Mouse (Mus musculus) limb, embryonic 11.5 days (tissue): ENCODE measurements around the gene Mylk4. TPM values are rescaled to one million over a fixed set of nuclear protein-coding genes. Genes with fewer than 3 reads are reported as not detected.

Source experiments
- ATAC-seq: fragments of 200-750 bp; cut with Nextera tagmentation; 2 replicates; pipeline ENCODE4 v1.8.0; 2017; ENCODE audit warnings: low read depth; ENCODE audit not compliant: insufficient number of reproducible peaks, low FRiP score, low TSS enrichment
- DNase-seq: peaks from one replicate; pipeline ENCODE4 v3.0.0-alpha.2; 2015; ENCODE audit warnings: low spot score
- H3K27ac ChIP-seq: fragments of 300-500 bp; sonication (generic); replicated peaks from 2 replicates; pipeline ENCODE4 v1.5.1; 2014; ENCODE audit warnings: low read depth, mild to moderate bottlenecking, low read length
- H3K27me3 ChIP-seq: fragments of 300-500 bp; sonication (generic); 2 replicates; pipeline ENCODE4 v1.6.1; 2014; ENCODE audit warnings: mild to moderate bottlenecking, low read length, mixed read lengths; ENCODE audit not compliant: control insufficient read depth, insufficient read depth
- H3K36me3 ChIP-seq: fragments of 300-500 bp; sonication (generic); 2 replicates; pipeline ENCODE4 v1.6.1; 2014; ENCODE audit warnings: mild to moderate bottlenecking, low read length, moderate library complexity, mixed read lengths; ENCODE audit not compliant: control insufficient read depth, insufficient read depth
- H3K4me1 ChIP-seq: fragments of 300-500 bp; sonication (generic); 2 replicates; pipeline ENCODE4 v1.6.1; 2014; ENCODE audit warnings: low read length, mixed read lengths; ENCODE audit not compliant: control insufficient read depth, insufficient read depth
- H3K4me2 ChIP-seq: fragments of 300-500 bp; sonication (generic); 2 replicates; pipeline ENCODE4 v1.6.1; 2014; ENCODE audit warnings: low read depth, mild to moderate bottlenecking, moderate library complexity; ENCODE audit not compliant: severe bottlenecking
- H3K4me3 ChIP-seq: fragments of 300-500 bp; sonication (generic); 2 replicates; pipeline ENCODE4 v1.5.1; 2014; ENCODE audit warnings: low read depth, low read length
- H3K9ac ChIP-seq: fragments of 300-500 bp; sonication (generic); 2 replicates; pipeline ENCODE4 v1.6.1; 2014; ENCODE audit warnings: mild to moderate bottlenecking, low read length
- H3K9me3 ChIP-seq: fragments of 300-500 bp; sonication (generic); 2 replicates; pipeline ENCODE4 v1.6.1; 2016; ENCODE audit warnings: low read length; ENCODE audit not compliant: control insufficient read depth
- WGBS: fragments of 180-500 bp; shearing (Covaris S2); extraction: QIAGEN DNeasy Blood & Tissue Kit; methylation state at CpG from one replicate; pipeline ENCODE4 v1.1.7; 2014; 5-methylcytosine and 5-hydroxymethylcytosine counted together
- polyA plus RNA-seq: library from polyadenylated mRNA; unstranded; fragments of >200 nt; fragmentation: Nextera tagmentation; extraction: Ambion mirVana; gene quantifications from 2 replicates; pipeline ENCODE4 v1.2.1, GENCODE M21; 2014

The Mylk4 gene
- polyA plus RNA-seq, 1 experiment from 2014 or later = 0.76 TPM

DNA sequence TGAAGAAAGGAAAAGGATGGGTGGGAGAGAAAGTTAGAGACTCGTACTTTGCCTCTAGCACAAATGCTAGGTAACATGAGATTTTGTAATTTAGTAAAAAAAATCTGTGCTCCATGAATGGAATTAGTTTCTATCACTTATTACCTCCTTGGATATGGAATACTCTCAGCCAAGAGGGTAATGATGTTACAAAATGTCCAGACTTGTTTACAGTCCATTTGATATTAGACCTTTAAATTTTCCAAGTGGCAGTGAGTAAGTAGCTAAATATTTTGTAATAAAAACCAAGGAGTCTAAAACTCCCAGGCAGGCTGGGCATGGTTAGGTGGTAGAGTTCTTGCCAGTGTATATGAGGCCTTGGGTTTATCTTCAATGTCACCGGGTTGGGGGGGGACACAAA lies 3.8 kb upstream of the Mylk4 start:
- Histone ChIP-seq H3K9ac (no peak overlapping the region), H3K27ac (no peak overlapping the region), H3K9me3 (no peaks in the 10 kb centered on the region), H3K27me3 (no peaks in the 10 kb centered on the region), H3K36me3 (no peaks in the 10 kb centered on the region), H3K4me2 (no peak overlapping the region), H3K4me3 (no peak overlapping the region), H3K4me1 (no peaks in the 10 kb centered on the region)
- WGBS = 60% methylated on average over 2 of the region's 2 CpGs
- ATAC-seq (no peak), DNase-seq (no peak)

GRCm38 (mm10) chr13:32783055-32783454 lies 699 bp downstream of the Mylk4 start:
- Histone ChIP-seq H3K27me3 (no peaks in the 10 kb centered on the region), H3K27ac (no peak overlapping the region), H3K9me3 (no peaks in the 10 kb centered on the region), H3K4me1 (no peaks in the 10 kb centered on the region), H3K9ac (no peak overlapping the region), H3K4me2 (no peak overlapping the region), H3K4me3 (no peak overlapping the region), H3K36me3 (no peaks in the 10 kb centered on the region)
- DNase-seq (no peak), ATAC-seq (no peak)
- WGBS = 65% methylated on average over 5 of the region's 5 CpGs

DNA sequence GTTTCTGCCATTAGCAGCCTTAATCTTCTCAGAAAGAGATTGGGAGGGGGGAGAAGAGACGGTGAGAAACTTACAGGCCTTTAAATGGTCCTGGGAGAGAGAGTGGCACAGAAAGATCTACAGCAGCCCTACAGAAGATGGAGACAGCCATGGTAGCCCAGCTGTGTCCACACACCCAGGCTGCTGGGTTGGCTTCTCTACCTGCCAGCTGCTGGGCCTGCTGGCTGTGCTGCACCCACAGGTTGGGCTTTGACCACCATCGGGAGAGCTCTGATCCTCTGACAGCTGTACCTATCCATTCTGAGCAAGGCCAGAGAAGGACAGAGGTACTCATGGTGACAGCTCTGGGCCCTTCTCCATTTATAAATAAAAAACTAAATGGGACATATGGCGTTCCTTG lies 4.9 kb downstream of the Mylk4 start:
- no peak overlapping the region for H3K27ac ChIP-seq
- no peak overlapping the region for H3K4me3 ChIP-seq
- H3K9ac ChIP-seq = no peak overlapping the region
- WGBS = 64% methylated on average over 3 of the region's 3 CpGs
- no peak overlapping the region for H3K4me2 ChIP-seq
- no peaks in the 10 kb centered on the region for H3K9me3 ChIP-seq
- ATAC-seq (no peak), DNase-seq (no peak)
- H3K4me1 ChIP-seq = no peaks in the 10 kb centered on the region
- H3K27me3 ChIP-seq = no peaks in the 10 kb centered on the region
- no peaks in the 10 kb centered on the region for H3K36me3 ChIP-seq

GRCm38 (mm10) chr13:32776350-32776749 lies 7.4 kb downstream of the Mylk4 start:
- Histone ChIP-seq H3K27ac (no peak overlapping the region), H3K27me3 (no peaks in the 10 kb centered on the region), H3K9me3 (no peaks in the 10 kb centered on the region), H3K36me3 (no peaks in the 10 kb centered on the region), H3K9ac (no peak overlapping the region), H3K4me2 (no peak overlapping the region), H3K4me1 (no peaks in the 10 kb centered on the region), H3K4me3 (no peak overlapping the region)
- ATAC-seq = no peak
- no peak for DNase-seq
- WGBS = 65% methylated on average over 10 of the region's 10 CpGs

DNA sequence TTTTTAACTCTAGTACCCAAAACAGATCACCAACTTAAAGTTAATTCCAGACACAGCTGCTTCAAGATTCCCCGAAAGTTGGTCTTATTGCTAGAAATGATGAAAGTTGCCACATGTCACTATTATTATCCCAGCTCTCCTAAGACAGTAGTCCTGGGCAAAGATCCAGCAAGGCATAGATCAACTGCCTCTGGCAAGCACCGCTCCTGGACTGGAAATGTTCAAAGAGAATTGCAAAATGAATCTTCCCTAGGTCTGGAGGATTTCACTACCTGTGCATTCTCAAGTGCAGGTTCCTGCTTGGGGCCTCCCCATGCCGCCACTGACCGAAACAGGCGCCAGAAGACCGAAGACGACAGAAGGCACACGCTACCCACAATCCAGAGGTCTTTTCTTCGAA lies 7.9 kb downstream of the Mylk4 start:
- ATAC-seq (no peak), DNase-seq (no peak)
- H3K4me3 ChIP-seq = no peak overlapping the region
- 93% methylated on average over 9 of the region's 9 CpGs for WGBS
- no peak overlapping the region for H3K27ac ChIP-seq
- H3K36me3 ChIP-seq = no peaks in the 10 kb centered on the region
- H3K9me3 ChIP-seq = no peaks in the 10 kb centered on the region
- no peak overlapping the region for H3K4me2 ChIP-seq
- no peaks in the 10 kb centered on the region for H3K27me3 ChIP-seq
- no peak overlapping the region for H3K9ac ChIP-seq
- H3K4me1 ChIP-seq = no peaks in the 10 kb centered on the region

- no peak overlapping the region for H3K9ac ChIP-seq
- no peaks in the 10 kb centered on the region for H3K4me1 ChIP-seq
- H3K36me3 ChIP-seq = no peaks in the 10 kb centered on the region
- no peaks in the 10 kb centered on the region for H3K27me3 ChIP-seq
- no peaks in the 10 kb centered on the region for H3K9me3 ChIP-seq
- no peak overlapping the region for H3K4me2 ChIP-seq
- 11% methylated on average over 3 of the region's 3 CpGs for WGBS
- H3K27ac ChIP-seq = no peak overlapping the region
- DNase-seq (no peak), ATAC-seq (no peak)
- H3K4me3 ChIP-seq = no peak overlapping the region
Observed at GRCm38 (mm10) chr13:32769960-32770359, 13.8 kb downstream of the Mylk4 start.

DNA sequence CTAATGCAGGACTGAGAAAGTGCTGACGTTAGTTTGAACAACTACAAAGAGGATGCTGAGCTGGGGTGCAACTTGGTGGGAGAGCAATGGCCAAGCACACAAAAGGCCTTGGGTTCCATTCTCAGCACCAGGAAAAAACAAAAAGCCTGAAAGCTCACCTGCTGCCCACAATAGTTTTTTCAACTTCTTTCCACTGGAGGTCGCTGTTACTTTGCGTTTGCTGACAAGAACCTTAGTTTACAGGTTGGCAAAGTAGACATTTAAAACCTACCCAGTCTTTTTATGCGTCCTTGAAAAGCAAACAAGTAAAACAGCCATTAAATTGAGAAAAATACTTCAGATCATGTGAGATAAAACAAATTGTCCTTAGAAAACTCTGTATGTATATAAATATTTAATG lies 15.7 kb downstream of the Mylk4 start:
- Histone ChIP-seq H3K9ac (no peak overlapping the region), H3K9me3 (no peaks in the 10 kb centered on the region), H3K27ac (no peak overlapping the region), H3K27me3 (no peaks in the 10 kb centered on the region), H3K4me2 (no peak overlapping the region), H3K4me1 (no peaks in the 10 kb centered on the region), H3K4me3 (no peak overlapping the region), H3K36me3 (no peaks in the 10 kb centered on the region)
- DNase-seq = peak; percentile 46
- no peak for ATAC-seq
- WGBS = 6% methylated on average over 4 of the region's 4 CpGs

GRCm38 (mm10) chr13:32764448-32764847 lies 19.3 kb downstream of the Mylk4 start:
- ATAC-seq (no peak), DNase-seq (no peak)
- 46% methylated on average over 7 of the region's 7 CpGs for WGBS
- H3K27me3 ChIP-seq = no peaks in the 10 kb centered on the region
- no peak overlapping the region for H3K4me3 ChIP-seq
- H3K4me2 ChIP-seq = no peak overlapping the region
- no peak overlapping the region for H3K27ac ChIP-seq
- H3K4me1 ChIP-seq = no peaks in the 10 kb centered on the region
- H3K36me3 ChIP-seq = no peaks in the 10 kb centered on the region
- H3K9me3 ChIP-seq = no peaks in the 10 kb centered on the region
- H3K9ac ChIP-seq = no peak overlapping the region

DNA sequence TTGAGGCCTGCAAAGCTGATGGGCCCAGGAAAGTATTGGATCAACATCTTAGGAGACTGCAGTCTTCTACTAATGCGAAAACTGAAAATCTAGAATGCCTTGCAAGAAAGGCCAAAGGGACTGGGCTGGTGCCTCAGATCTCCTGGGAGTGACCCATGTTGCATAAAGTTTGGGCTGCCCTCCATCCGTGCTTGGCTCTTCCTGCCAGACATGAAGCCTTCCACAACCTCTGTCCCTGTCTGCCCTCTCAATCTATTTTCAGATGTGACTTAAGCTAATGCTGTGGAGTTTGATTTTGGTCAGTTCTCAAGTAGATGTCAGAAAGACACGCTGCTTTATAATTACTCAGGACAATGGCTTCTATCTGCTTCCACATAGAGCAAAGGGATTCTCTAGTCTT lies 20.6 kb downstream of the Mylk4 start:
- no peaks in the 10 kb centered on the region for H3K4me1 ChIP-seq
- ATAC-seq (no peak), DNase-seq (no peak)
- H3K4me3 ChIP-seq = no peak overlapping the region
- no peak overlapping the region for H3K27ac ChIP-seq
- no peaks in the 10 kb centered on the region for H3K9me3 ChIP-seq
- no peaks in the 10 kb centered on the region for H3K27me3 ChIP-seq
- WGBS = 83% methylated on average over 3 of the region's 3 CpGs
- no peaks in the 10 kb centered on the region for H3K36me3 ChIP-seq
- H3K9ac ChIP-seq = no peak overlapping the region
- H3K4me2 ChIP-seq = no peak overlapping the region
